Mouse (Mus musculus) liver, adult 2 months (tissue): ENCODE results near the gene B9d1. TPM values are rescaled to one million over a fixed set of nuclear protein-coding genes. Genes with fewer than 3 reads are reported as not detected.

ENCODE experiments used
- DNase-seq: peaks from one replicate; pipeline ENCODE4 v3.0.0-alpha.2; 2011; ENCODE audit warnings: low read depth, low spot score; ENCODE audit errors: extremely low read depth
- H3K27ac ChIP-seq: fragments of 200-500 bp; replicated peaks from 2 replicates; pipeline ENCODE4 v1.5.1; 2012; ENCODE audit warnings: low read depth, mild to moderate bottlenecking, control low read depth, inconsistent platforms, low read length; ENCODE audit not compliant: insufficient read depth
- H3K27me3 ChIP-seq: fragments of 200-500 bp; 2 replicates; pipeline ENCODE4 v1.6.1; 2012; ENCODE audit warnings: mild to moderate bottlenecking, moderate library complexity, low read length, inconsistent platforms; ENCODE audit not compliant: control insufficient read depth, insufficient read depth
- H3K36me3 ChIP-seq: fragments of 200-500 bp; 2 replicates; pipeline ENCODE4 v1.6.1; 2012; ENCODE audit warnings: low read length, inconsistent platforms; ENCODE audit not compliant: control insufficient read depth, insufficient read depth
- H3K4me1 ChIP-seq: fragments of 200-500 bp; 2 replicates; pipeline ENCODE4 v1.6.1; 2011; ENCODE audit warnings: low read length; ENCODE audit not compliant: control insufficient read depth, insufficient read depth
- H3K4me3 ChIP-seq: fragments of 200-500 bp; 2 replicates; pipeline ENCODE4 v1.5.1; 2011; ENCODE audit warnings: low read depth, mild to moderate bottlenecking, control low read depth, low read length, moderate library complexity; ENCODE audit not compliant: insufficient read depth
- H3K79me2 ChIP-seq: fragments of 200-500 bp; 2 replicates; pipeline ENCODE4 v1.6.1; 2012; ENCODE audit warnings: inconsistent platforms, mild to moderate bottlenecking, low read length, moderate library complexity; ENCODE audit not compliant: control insufficient read depth, insufficient read depth
- H3K9ac ChIP-seq: fragments of 200-500 bp; 2 replicates; pipeline ENCODE4 v1.6.1; 2012; ENCODE audit warnings: low read depth, mild to moderate bottlenecking, control low read depth, inconsistent platforms, low read length
- CTCF ChIP-seq: fragments of 200-500 bp; IDR thresholded peaks from 2 replicates; pipeline ENCODE4 v1.5.1; 2011; ENCODE audit warnings: low read depth, low read length, control low read depth
- POLR2A ChIP-seq: fragments of 200-500 bp; IDR thresholded peaks from 2 replicates; pipeline ENCODE4 v1.6.1; 2011; ENCODE audit warnings: low read length, control low read depth; ENCODE audit not compliant: insufficient read depth; ENCODE audit errors: extremely low read depth
- WGBS: fragments of 180-500 bp; shearing (Covaris S2); methylation state at CpG from one replicate; pipeline ENCODE4 v1.1.7; 2018; 5-methylcytosine and 5-hydroxymethylcytosine counted together
- polyA plus RNA-seq: library from polyadenylated mRNA; depleted of rRNA; stranded (reverse); fragments of >200 nt; gene quantifications from 2 replicates; pipeline ENCODE4 v1.2.3, GENCODE M21; 2012
- total RNA-seq: library from RNA; depleted of rRNA; stranded (reverse); fragments of >200 nt; gene quantifications from 2 replicates; pipeline ENCODE4 v1.2.3, GENCODE M21; 2014

B9d1 gene
- total and polyA plus RNA-seq, 2 experiments, result 1.1 to 1.7 TPM

DNA sequence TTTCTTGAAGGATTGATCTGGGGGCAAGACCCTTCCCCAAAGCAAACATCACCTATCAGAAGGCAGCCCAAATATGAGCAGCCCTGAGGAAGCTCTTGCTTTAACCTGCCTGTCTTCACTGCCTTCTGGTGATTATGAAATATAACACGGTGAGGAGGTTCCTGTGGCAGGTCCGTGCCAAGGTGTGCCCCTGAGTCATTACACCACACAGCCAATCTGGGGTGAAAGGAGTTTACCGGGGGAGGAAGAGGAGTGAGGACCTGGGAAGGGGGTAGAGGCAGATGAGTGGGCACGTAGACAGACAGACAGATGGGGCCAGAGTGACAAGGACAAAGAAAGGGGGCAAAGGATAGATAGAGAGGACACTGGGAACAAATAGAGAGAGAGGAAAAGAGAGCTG is 31.3 kb upstream of the B9d1 start:
- no peaks in the 10 kb centered on the region for H3K27me3 ChIP-seq
- no peak overlapping the region for H3K9ac ChIP-seq
- DNase-seq, result no peak
- no peaks in the 10 kb centered on the region for H3K4me1 ChIP-seq
- no peak for TF ChIP-seq CTCF
- TF ChIP-seq POLR2A, result no peak
- no peak overlapping the region for H3K27ac ChIP-seq
- no peaks in the 10 kb centered on the region for H3K36me3 ChIP-seq
- no peak overlapping the region for H3K4me3 ChIP-seq
- WGBS, result 65% methylated on average over 4 of the region's 4 CpGs
- H3K79me2 ChIP-seq, result no peaks in the 10 kb centered on the region

DNA sequence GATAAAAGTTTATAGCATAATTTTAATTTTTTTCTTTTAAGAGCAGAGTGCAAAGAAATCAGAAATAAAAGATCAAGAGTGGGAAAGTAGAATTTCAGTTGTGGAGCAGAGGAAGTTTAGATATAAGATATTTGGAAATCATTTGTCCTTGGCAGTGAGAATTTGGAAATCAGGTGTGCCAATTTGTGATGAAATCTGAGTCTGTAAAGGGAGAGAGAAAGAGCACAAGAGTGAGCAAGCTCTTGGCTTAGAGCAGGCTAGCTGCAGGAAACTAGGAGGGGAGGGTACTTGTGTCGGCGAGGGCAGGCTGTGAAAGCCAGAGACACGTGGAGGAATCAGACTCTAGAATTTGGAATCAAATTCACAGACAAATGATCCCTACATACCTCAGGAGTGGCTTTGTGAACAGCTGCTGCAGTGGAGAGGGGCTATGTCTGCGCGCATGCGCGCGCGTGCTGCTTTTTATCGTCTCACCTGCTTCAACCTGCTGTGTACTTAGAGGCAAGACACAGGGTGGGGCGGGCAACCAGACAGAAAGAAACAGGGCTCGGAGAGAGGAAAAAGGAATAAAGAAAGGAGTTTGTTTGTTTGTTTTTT is 28.1 kb upstream of the B9d1 start:
- no peaks in the 10 kb centered on the region for H3K36me3 ChIP-seq
- no peak overlapping the region for H3K9ac ChIP-seq
- H3K4me1 ChIP-seq, result no peaks in the 10 kb centered on the region
- TF ChIP-seq CTCF (no peak), POLR2A (no peak)
- no peak for DNase-seq
- no peaks in the 10 kb centered on the region for H3K79me2 ChIP-seq
- no peaks in the 10 kb centered on the region for H3K27me3 ChIP-seq
- no peak overlapping the region for H3K27ac ChIP-seq
- H3K4me3 ChIP-seq, result no peak overlapping the region
- WGBS, result 61% methylated on average over 12 of the region's 12 CpGs

DNA sequence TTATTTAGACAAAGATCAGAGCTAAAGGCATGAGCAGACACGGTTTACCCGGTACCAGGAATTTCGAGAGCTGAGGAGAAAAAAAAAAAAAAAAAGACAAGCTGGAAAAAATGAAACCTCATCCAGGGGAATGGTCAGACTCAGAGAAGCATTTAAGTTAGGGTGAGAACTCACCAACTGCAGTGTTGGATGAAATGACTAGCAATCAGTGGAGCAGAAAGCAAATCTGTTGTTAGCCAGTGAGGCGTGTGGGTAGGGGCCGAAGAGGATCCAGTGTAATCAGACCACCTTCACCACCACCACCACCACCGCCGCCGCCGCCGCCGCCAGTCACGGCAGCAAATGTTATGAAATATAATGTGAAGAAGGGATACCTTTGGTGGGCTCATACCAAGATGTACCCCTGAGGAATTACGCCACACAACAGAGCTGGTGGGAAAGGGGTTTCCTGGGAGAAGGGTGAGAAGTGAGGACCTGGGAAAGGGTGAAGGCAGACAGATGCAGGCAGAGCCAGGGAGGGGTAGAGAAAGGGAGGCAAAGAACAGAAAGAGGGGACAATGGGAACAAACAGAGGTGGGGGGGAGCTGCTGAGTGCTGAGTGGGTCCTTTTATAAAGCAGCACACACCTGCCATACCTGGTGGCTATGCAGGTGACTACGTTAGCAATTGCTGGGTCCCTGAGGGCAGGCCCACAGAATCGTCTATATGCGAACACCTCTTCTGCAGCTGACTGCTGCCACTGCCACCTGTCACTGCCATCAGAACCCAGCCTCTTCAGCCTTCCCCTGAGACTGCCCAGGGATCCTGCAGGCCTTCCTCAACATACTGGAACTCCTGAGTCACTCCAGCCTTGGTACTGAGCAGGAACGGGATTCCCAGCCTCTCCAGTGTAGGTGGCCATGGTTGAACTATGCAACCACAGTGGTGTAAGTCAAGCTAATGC is 27.1 kb upstream of the B9d1 start:
- Histone ChIP-seq H3K27ac (no peak overlapping the region), H3K36me3 (no peaks in the 10 kb centered on the region), H3K4me3 (no peak overlapping the region), H3K79me2 (no peaks in the 10 kb centered on the region), H3K27me3 (no peaks in the 10 kb centered on the region), H3K4me1 (no peaks in the 10 kb centered on the region), H3K9ac (no peak overlapping the region)
- TF ChIP-seq POLR2A (no peak), CTCF (no peak)
- WGBS, result 83% methylated on average over 17 of the region's 17 CpGs
- DNase-seq, result no peak

DNA sequence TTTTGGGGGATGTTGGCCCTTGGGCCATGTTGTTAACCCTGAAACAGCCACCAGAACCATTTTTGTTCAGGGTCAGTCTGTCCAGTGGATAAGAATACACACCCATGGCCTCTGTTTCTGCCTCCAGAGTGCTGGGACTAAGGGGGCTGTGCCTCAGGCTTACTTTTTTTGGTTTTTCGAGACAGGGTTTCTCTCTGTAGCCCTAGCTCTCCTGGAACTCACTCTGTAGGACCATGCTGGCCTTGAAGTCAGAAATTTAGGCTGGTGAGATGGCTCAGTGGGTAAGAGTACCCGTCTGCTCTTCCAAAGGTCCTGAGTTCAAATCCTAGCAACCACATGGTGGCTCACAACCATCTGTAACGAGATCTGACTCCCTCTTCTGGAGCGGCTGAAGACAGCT is 26.2 kb upstream of the B9d1 start:
- no peak for DNase-seq
- no peak overlapping the region for H3K27ac ChIP-seq
- H3K4me1 ChIP-seq, result no peaks in the 10 kb centered on the region
- no peaks in the 10 kb centered on the region for H3K27me3 ChIP-seq
- H3K4me3 ChIP-seq, result no peak overlapping the region
- TF ChIP-seq POLR2A (no peak), CTCF (no peak)
- H3K79me2 ChIP-seq, result no peaks in the 10 kb centered on the region
- 91% methylated on average over 4 of the region's 4 CpGs for WGBS
- no peak overlapping the region for H3K9ac ChIP-seq
- H3K36me3 ChIP-seq, result no peaks in the 10 kb centered on the region

DNA sequence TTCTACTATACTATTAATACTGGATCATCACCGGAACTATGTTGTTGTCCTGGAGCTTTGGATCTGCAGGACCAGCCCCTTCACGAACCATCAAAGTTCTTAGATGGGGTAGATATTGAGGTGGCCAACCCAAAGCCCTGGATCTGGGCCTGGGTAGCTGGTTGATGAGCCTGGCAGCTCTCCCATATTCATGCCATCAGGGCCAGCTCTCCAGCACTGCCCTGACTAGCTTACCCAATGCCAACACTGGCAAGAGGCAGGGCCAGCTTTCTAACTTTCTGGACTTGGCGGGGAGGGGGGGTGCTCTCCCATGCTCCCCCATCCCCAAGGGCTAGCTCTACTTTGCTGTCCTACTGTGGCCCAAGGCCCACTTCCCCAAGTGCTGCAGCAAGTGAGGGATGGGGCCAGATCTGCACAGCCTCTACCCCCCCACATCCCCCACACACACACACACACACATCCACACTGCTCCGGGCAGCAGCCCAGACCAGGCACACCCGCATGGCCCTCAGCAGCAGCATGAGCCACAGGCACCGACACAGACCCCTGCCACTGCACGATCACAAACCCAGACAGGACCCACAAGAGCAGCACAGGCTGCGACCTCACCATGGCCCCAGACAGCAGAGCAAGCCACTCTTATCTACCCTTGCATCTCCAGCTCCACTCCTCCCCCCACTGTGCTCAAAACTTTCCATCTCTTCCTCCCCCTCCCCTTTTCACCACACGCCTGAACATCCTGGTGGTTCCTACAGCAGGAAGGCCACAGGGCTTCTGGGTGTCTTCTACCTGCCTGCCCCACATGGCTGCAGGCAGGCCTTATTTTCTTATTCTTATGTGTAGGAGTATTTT is 23.5 kb upstream of the B9d1 start:
- 76% methylated on average over 9 of the region's 9 CpGs for WGBS
- Histone ChIP-seq H3K4me3 (no peak overlapping the region), H3K79me2 (no peaks in the 10 kb centered on the region), H3K27ac (no peak overlapping the region), H3K36me3 (no peaks in the 10 kb centered on the region), H3K4me1 (no peaks in the 10 kb centered on the region), H3K27me3 (no peaks in the 10 kb centered on the region), H3K9ac (no peak overlapping the region)
- no peak for TF ChIP-seq POLR2A
- no peak for DNase-seq
